Mouse (Mus musculus): ENCODE measurements at regions not wholly inside any gene's neighbourhood (a gene's known extent, or its start where the extent isn't known, plus 50 kb on each side); places are given as distances from the start of the nearest gene placed in this dataset.

DNA sequence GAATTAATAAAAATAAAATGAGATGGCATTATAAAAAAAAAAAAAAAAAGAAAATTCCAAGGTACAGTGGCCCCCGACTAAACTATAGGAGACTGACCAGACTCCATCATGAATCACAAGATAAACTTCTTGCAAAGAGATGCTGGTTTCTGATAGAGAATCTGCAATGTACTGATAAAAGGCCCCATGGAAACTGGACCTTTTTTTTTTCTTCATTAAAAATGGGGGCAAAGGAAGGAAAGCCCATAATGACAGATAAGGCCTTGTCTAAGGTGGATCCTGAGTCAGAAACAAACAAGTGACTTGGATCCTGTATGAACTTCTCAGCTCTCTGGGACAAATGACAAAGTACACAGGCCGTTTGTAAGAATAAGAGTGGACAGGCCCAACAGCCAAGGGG, 344.7 kb upstream of the Nfe2l3 start:
- no peak for TF ChIP-seq CTCF (IDR thresholded peaks at IDR 0.05; ENCODE audit: insufficient read depth, low read length)
- no peak for TF ChIP-seq POLR2A (IDR thresholded peaks at IDR 0.05; ENCODE audit: borderline replicate concordance, extremely low read depth, low read depth, low read length)
- Histone ChIP-seq H3K4me1 (ENCODE audit: control insufficient read depth, insufficient read depth, low read length) (no peaks in the 10 kb centered on the region), H3K4me3 (replicated peaks; ENCODE audit: extremely low read depth, low read depth, low read length) (no peak overlapping the region)
- DNase-seq, result no peak
- 62% methylated on average over 2 of the region's 2 CpGs for WGBS

DNA sequence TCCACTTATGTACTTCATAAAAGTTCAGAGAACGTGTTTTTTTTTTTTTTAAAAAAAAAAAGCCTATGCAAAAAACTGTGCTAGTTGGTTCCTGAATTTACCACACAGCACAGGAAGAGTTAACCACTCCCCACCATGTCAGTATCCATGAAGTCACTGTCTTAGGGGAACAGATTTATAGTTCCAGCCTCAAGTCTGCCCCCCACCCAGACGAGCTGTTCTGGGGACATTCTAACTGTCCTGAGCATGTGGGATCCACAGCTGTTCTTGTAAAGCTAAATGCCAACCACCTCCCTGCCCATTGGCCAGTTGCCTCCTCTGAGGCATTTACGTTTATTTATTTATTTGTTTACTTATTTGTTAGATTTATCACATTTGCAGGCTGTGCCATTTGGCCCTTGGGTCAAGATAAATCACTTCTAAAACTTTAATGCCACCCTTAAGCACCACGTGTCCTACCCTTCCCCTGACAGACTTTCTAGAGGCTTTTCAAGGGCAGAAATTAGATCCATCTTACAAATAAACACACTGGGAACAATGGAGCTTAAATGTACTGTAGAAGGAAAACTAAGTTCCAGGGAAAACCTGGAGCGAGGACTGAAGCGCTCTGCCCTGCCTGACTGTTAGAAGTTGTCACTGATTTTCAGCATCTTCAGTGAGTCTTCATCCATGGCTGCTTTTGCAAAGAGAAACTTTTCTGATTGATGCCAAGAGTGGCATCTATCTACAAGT, 343.7 kb upstream of the Nfe2l3 start:
- 53% methylated on average over 6 of the region's 6 CpGs for WGBS
- no peak for DNase-seq

DNA sequence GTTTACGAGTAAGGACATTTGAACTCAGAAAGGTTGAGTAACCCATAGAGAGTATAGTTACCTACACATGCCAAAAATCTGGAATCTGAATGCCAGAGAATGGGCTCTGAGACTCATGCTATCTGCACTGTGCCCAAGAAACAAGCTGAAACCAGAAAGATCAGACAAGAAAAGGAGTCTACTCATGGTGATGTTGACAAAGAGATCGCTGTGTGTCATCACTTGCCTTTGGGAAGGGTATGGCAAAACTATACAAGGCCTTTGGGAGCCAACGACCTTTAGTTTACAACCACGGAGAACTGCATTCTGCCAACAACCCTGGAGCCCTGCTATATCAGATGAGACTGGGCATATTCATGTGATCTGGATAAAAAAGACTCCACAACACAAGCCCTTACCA, 339.3 kb upstream of the Nfe2l3 start:
- TF ChIP-seq CTCF (IDR thresholded peaks at IDR 0.05; ENCODE audit: insufficient read depth, low read length), result no peak
- no peak for TF ChIP-seq POLR2A (IDR thresholded peaks at IDR 0.05; ENCODE audit: borderline replicate concordance, extremely low read depth, low read depth, low read length)
- H3K4me1 ChIP-seq (ENCODE audit: control insufficient read depth, insufficient read depth, low read length), result no peaks in the 10 kb centered on the region

More for the DNA sequence above, 343.7 kb upstream of the Nfe2l3 start:
- TF ChIP-seq CTCF (IDR thresholded peaks at IDR 0.05; ENCODE audit: insufficient read depth, low read length), result no peak
- TF ChIP-seq POLR2A (IDR thresholded peaks at IDR 0.05; ENCODE audit: borderline replicate concordance, extremely low read depth, low read depth, low read length), result no peak
- Histone ChIP-seq H3K4me1 (ENCODE audit: control insufficient read depth, insufficient read depth, low read length) (no peaks in the 10 kb centered on the region), H3K4me3 (replicated peaks; ENCODE audit: extremely low read depth, low read depth, low read length) (no peak overlapping the region)

DNA sequence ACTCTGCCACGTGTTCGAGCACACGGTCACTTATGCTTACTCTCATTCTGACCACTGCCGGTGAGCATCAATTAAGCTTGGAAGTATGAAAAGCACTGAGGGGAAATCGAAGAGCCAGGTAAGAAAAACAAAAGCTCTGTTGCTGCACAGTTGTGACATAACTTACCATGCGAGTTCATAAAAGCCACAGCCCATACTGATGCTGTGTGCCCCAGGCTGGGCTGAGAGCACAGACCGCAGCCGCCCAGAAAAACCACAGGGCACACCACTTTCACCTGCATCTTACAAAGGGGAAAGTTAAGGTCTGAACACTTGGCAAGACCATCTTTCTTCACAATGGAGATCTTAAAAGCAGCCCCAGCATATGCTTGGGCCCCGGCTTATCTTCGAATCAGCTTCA, 338.2 kb upstream of the Nfe2l3 start:
- Histone ChIP-seq H3K4me3 (replicated peaks; ENCODE audit: extremely low read depth, low read depth, low read length) (no peak overlapping the region), H3K4me1 (ENCODE audit: control insufficient read depth, insufficient read depth, low read length) (no peaks in the 10 kb centered on the region)
- no peak for DNase-seq
- 90% methylated on average over 10 of the region's 10 CpGs for WGBS
- TF ChIP-seq CTCF (IDR thresholded peaks at IDR 0.05; ENCODE audit: insufficient read depth, low read length), result no peak
- TF ChIP-seq POLR2A (IDR thresholded peaks at IDR 0.05; ENCODE audit: borderline replicate concordance, extremely low read depth, low read depth, low read length), result no peak

More for the DNA sequence above, 339.3 kb upstream of the Nfe2l3 start:
- no peak for DNase-seq
- no peak overlapping the region for H3K4me3 ChIP-seq (replicated peaks; ENCODE audit: extremely low read depth, low read depth, low read length)
- WGBS, result 93% methylated on average over 4 of the region's 4 CpGs

DNA sequence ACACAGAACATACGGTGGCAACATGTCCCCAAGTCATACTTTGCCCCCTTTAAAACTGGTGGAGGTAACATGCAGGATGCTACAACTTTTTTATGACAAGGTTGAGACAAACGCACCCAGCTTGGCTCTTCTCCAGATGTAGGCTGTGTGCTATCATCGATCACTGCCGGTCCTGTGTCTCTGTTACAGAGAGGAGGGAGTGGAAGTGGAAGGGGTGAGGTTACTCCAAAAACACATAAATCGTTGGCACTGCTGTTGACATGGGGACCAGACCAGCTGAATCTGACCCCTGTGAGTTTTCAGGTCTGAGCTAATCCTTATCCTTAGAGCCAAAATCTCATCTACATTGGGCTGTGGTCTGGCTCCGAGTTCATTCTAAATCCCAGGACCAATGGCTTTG, 335.0 kb upstream of the Nfe2l3 start:
- TF ChIP-seq POLR2A (IDR thresholded peaks at IDR 0.05; ENCODE audit: borderline replicate concordance, extremely low read depth, low read depth, low read length) (no peak), CTCF (IDR thresholded peaks at IDR 0.05; ENCODE audit: insufficient read depth, low read length) (no peak)
- Histone ChIP-seq H3K4me3 (replicated peaks; ENCODE audit: extremely low read depth, low read depth, low read length) (no peak overlapping the region), H3K4me1 (ENCODE audit: control insufficient read depth, insufficient read depth, low read length) (no peaks in the 10 kb centered on the region)
- DNase-seq, result no peak
- WGBS, result 71% methylated on average over 6 of the region's 6 CpGs

DNA sequence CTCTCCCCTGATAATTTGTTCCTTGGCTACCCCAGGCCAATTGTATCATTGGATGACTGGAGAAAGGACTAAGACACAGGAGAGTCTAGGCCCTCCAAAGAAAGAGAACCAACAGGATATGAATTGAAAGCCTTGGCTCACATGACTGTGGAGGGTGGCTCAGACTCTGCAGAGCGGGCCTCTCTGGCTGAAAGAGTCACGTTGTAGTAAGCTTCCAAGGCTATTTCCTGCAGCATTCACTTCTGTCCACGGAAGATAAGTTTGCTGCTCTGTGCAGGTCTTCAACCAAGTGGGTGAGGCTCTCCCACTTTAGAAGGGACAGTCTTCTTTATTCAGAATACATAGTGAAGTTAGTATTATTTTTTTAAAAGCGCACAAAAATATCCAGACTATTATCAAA, 332.1 kb upstream of the Nfe2l3 start:
- 68% methylated on average over 4 of the region's 4 CpGs for WGBS
- no peak for DNase-seq
- no peak for TF ChIP-seq CTCF (IDR thresholded peaks at IDR 0.05; ENCODE audit: insufficient read depth, low read length)
- no peak for TF ChIP-seq POLR2A (IDR thresholded peaks at IDR 0.05; ENCODE audit: borderline replicate concordance, extremely low read depth, low read depth, low read length)
- Histone ChIP-seq H3K4me3 (replicated peaks; ENCODE audit: extremely low read depth, low read depth, low read length) (no peak overlapping the region), H3K4me1 (ENCODE audit: control insufficient read depth, insufficient read depth, low read length) (peaks cover 6% of the 10 kb centered on the region)

DNA sequence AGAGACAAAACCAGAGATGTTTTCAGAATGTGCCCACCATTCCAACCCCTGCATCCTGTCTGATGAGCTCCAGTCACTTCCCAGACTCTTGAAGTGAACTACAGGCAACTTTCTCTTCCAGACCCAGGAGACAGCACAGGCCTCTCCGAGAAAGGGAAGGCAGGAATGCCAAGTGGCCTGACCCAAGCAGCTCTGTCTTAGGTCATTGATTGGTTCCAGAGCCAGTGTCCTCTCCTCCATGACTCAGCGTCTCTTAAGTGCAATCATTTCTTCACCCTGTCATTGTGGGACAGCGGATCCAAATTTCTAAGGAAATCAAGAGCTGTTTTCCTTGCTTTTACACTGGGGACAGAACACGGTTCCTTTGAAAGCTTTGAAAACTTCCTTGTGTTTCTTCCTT, 329.2 kb upstream of the Nfe2l3 start:
- Histone ChIP-seq H3K4me1 (ENCODE audit: control insufficient read depth, insufficient read depth, low read length) (peaks cover 6% of the 10 kb centered on the region), H3K4me3 (replicated peaks; ENCODE audit: extremely low read depth, low read depth, low read length) (no peak overlapping the region)
- no peak for DNase-seq
- WGBS, result 52% methylated on average over 4 of the region's 4 CpGs
- no peak for TF ChIP-seq POLR2A (IDR thresholded peaks at IDR 0.05; ENCODE audit: borderline replicate concordance, extremely low read depth, low read depth, low read length)
- no peak for TF ChIP-seq CTCF (IDR thresholded peaks at IDR 0.05; ENCODE audit: insufficient read depth, low read length)

DNA sequence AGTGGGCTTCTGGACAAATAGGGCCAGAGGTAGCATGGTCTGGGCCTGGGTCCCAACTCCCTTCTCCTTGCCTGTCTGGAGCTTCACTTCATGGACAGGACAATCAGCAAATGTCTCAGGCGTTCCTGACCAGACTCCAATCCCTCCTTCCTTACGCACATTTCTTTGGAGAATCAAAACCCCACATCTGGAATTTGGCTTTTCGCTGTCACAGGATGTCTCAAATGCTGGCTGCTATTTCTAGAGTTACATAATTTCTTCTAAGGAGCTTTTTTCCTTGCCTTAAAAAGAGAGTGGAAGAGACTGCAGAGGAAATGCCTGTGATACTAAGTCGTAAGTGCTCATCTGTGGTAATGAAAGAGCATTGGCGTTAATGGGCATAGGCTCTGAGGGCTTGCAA, 328.1 kb upstream of the Nfe2l3 start:
- TF ChIP-seq POLR2A (IDR thresholded peaks at IDR 0.05; ENCODE audit: borderline replicate concordance, extremely low read depth, low read depth, low read length) (no peak), CTCF (IDR thresholded peaks at IDR 0.05; ENCODE audit: insufficient read depth, low read length) (no peak)
- DNase-seq, result no peak
- Histone ChIP-seq H3K4me3 (replicated peaks; ENCODE audit: extremely low read depth, low read depth, low read length) (no peak overlapping the region), H3K4me1 (ENCODE audit: control insufficient read depth, insufficient read depth, low read length) (peaks cover 6% of the 10 kb centered on the region)
- WGBS, result 67% methylated on average over 5 of the region's 5 CpGs

DNA sequence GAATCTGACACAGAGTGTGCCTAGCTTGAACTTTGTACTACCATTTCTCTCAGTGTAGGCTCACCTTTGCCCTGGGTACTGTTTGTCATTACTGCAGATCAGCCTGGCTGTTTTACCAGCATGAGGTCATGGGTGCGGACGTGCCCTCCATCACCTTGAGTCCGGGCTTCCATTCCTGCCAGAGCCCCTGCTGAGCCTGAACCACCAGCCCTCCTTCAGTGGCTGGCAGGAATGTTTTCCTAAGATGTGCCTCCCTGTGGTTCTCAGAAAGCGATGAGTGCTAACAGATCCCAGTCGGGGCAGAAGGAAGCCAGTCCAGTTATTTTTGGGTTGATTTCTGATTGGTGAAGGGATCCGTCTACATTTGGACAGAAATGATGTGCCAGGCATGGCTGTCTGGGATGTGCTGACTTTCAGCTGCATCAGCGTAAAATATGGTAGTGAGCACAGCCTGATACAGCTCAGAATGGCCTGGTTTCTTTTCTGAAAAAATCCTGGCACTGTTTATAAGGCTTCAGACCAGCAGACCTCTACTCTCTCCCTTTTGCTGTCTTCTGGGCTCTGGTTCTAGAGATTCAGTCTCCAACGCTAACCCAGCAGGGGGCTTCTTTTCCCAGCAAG, 324.0 kb upstream of the Nfe2l3 start:
- WGBS, result 47% methylated on average over 8 of the region's 8 CpGs
- no peak for DNase-seq
- Histone ChIP-seq H3K4me3 (replicated peaks; ENCODE audit: extremely low read depth, low read depth, low read length) (no peak overlapping the region), H3K4me1 (ENCODE audit: control insufficient read depth, insufficient read depth, low read length) (peaks cover 4% of the 10 kb centered on the region)
- TF ChIP-seq POLR2A (IDR thresholded peaks at IDR 0.05; ENCODE audit: borderline replicate concordance, extremely low read depth, low read depth, low read length) (no peak), CTCF (IDR thresholded peaks at IDR 0.05; ENCODE audit: insufficient read depth, low read length) (no peak)

DNA sequence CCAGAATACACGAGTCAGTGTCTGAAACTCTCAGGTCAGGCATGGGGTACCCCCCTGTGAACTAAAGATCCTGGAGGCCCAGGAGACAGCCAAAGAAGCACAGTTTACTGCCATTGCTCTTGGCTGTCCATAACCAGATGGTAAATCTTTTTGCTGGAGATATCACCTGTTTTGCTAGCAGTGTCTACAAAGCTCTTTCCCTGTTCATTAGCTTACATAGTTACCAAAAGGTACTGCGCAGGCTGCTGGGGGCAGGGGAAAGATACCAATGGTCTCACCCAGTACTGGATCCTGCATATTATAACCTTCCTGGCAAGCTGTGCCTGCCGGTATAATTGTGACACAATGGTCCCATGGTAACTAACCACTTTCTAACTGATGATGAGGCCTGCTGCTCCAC, 321.9 kb upstream of the Nfe2l3 start:
- no peak for DNase-seq
- TF ChIP-seq POLR2A (IDR thresholded peaks at IDR 0.05; ENCODE audit: borderline replicate concordance, extremely low read depth, low read depth, low read length) (no peak), CTCF (IDR thresholded peaks at IDR 0.05; ENCODE audit: insufficient read depth, low read length) (no peak)
- Histone ChIP-seq H3K4me1 (ENCODE audit: control insufficient read depth, insufficient read depth, low read length) (no peaks in the 10 kb centered on the region; the same call in 1 of the 2 replicates), H3K4me3 (replicated peaks; ENCODE audit: extremely low read depth, low read depth, low read length) (no peak overlapping the region)
- 97% methylated on average over 3 of the region's 3 CpGs for WGBS

All from lung, adult 2 months (tissue).